Comparison of ENCODE assay signal across 28 mouse cellular contexts in genomic region chr1:131263905-131264304, GRCm38 (mm10). TPM values are rescaled to one million over a fixed set of nuclear protein-coding genes. Genes with fewer than 3 reads are reported as not detected.
A peak's percentile ranks its signal among the peaks of the same experiment; 100 is the strongest.
DNase-seq lines count a peak whose midpoint lies in the region; ATAC-seq and TF ChIP-seq lines count a peak whose summit lies in the region.
"Had no signal": no experiment of that assay in that cellular context is flagged by ENCODE, and none has a peak within 500 bp of the region (broad histone marks: within the 10 kb centered on the region; RNA-seq: fewer than 3 reads in every experiment).

No protein-coding gene starts in this region.

- WGBS in limb, embryonic 15.5 days, result 68% methylated on average over 12 of the region's 12 CpGs
- 79% methylated on average over 12 of the region's 12 CpGs for WGBS in limb, embryonic 10.5 days
- 68% methylated on average over 12 of the region's 12 CpGs for WGBS in stomach, embryonic 14.5 days
- WGBS in stomach, postnatal 0 days, result 69% methylated on average over 12 of the region's 12 CpGs

- ATAC-seq in limb, embryonic 15.5 days (ENCODE audit: insufficient number of reproducible peaks, low FRiP score, low TSS enrichment, low read depth), result 0 out of 2 replicates have a peak, but pooled peaks have one; percentile 9
- peak; percentile 33; the same call in 1 of the 2 replicates for ATAC-seq in stomach, embryonic 14.5 days (ENCODE audit: insufficient number of reproducible peaks, insufficient read depth, low FRiP score, low read depth)
- no peak for ATAC-seq in stomach, postnatal 0 days (ENCODE audit: low FRiP score, low TSS enrichment)
- ATAC-seq: activated CD4-positive, CD25-positive, alpha-beta regulatory T cell, adult 4 months; forebrain, embryonic 16.5 days; hindbrain, postnatal 0 days; Patski had no signal

- no peak for TF ChIP-seq EP300 in stomach, postnatal 0 days (optimal IDR thresholded peaks at IDR 0.05)

- no peak overlapping the region for H3K4me2 ChIP-seq in limb, embryonic 15.5 days
- H3K4me2 ChIP-seq in stomach, embryonic 14.5 days (replicated peaks; ENCODE audit: low read depth, low read length), result no peak overlapping the region
- no peak overlapping the region for H3K4me2 ChIP-seq in stomach, postnatal 0 days (replicated peaks; ENCODE audit: low read depth)
- H3K4me2 ChIP-seq: embryonic facial prominence, embryonic 12.5 days; embryonic facial prominence, embryonic 15.5 days; forebrain, embryonic 12.5 days; heart, embryonic 13.5 days; hindbrain, embryonic 14.5 days had no signal

- TF ChIP-seq CTCF in stomach, postnatal 0 days (IDR thresholded peaks at IDR 0.05; ENCODE audit: low read depth), result no peak

- H3K4me1 ChIP-seq in limb, embryonic 15.5 days, result peaks cover 8% of the 10 kb centered on the region
- H3K4me1 ChIP-seq in limb, embryonic 10.5 days, result peaks cover 8% of the 10 kb centered on the region; the same call in 1 of the 2 replicates
- H3K4me1 ChIP-seq in stomach, embryonic 14.5 days (ENCODE audit: control insufficient read depth, insufficient read depth, low read length), result no peaks in the 10 kb centered on the region
- H3K4me1 ChIP-seq in stomach, postnatal 0 days (replicated peaks; ENCODE audit: control insufficient read depth, insufficient read depth), result no peaks in the 10 kb centered on the region
- H3K4me1 ChIP-seq: embryonic facial prominence, embryonic 12.5 days; embryonic facial prominence, embryonic 15.5 days; heart, embryonic 13.5 days had no signal

- no peak overlapping the region for H3K27ac ChIP-seq in limb, embryonic 15.5 days
- H3K27ac ChIP-seq in limb, embryonic 10.5 days, result no peak overlapping the region
- no peak overlapping the region for H3K27ac ChIP-seq in stomach, embryonic 14.5 days (ENCODE audit: low read length)
- H3K27ac ChIP-seq in stomach, postnatal 0 days (replicated peaks), result no peak overlapping the region
- H3K27ac ChIP-seq: embryonic facial prominence, embryonic 12.5 days; embryonic facial prominence, embryonic 15.5 days; forebrain, embryonic 12.5 days; heart, adult 2 months; heart, embryonic 10.5 days; heart, embryonic 13.5 days; hindbrain, embryonic 14.5 days; hindbrain, postnatal 0 days had no signal

- no peak overlapping the region for H3K4me3 ChIP-seq in limb, embryonic 15.5 days
- no peak overlapping the region for H3K4me3 ChIP-seq in limb, embryonic 10.5 days
- no peak overlapping the region for H3K4me3 ChIP-seq in stomach, embryonic 14.5 days (ENCODE audit: low read depth, low read length)
- no peak overlapping the region for H3K4me3 ChIP-seq in stomach, postnatal 0 days (ENCODE audit: low read depth, low read length)
- H3K4me3 ChIP-seq: embryonic facial prominence, embryonic 12.5 days; embryonic facial prominence, embryonic 15.5 days; forebrain, embryonic 12.5 days; heart, adult 2 months; heart, embryonic 10.5 days; heart, embryonic 13.5 days had no signal

- no peaks in the 10 kb centered on the region for H3K27me3 ChIP-seq in limb, embryonic 15.5 days
- H3K27me3 ChIP-seq in limb, embryonic 10.5 days (ENCODE audit: low read depth, poor library complexity, severe bottlenecking), result peaks cover 29% of the 10 kb centered on the region
- H3K27me3 ChIP-seq in stomach, embryonic 14.5 days (ENCODE audit: control insufficient read depth, insufficient read depth, low read length), result no peaks in the 10 kb centered on the region
- no peaks in the 10 kb centered on the region for H3K27me3 ChIP-seq in stomach, postnatal 0 days (ENCODE audit: control insufficient read depth, insufficient read depth, low read length)
- H3K27me3 ChIP-seq: forebrain, embryonic 12.5 days; Patski had no signal

- DNase-seq in embryo, embryonic 11 days, result peak; percentile 39
- DNase-seq in embryo, embryonic 9.5 days (ENCODE audit: extremely low spot score), result no peak
- no peak for DNase-seq in limb, embryonic 10.5 days (ENCODE audit: low spot score)
- DNase-seq in stomach, postnatal 0 days (ENCODE audit: low spot score), result no peak
- no peak for DNase-seq in thymus, postnatal 14 days
- DNase-seq: adrenal gland, adult 8-10 months; adrenal gland, postnatal 25 days; cerebellum, adult 11-12 months; cerebellum, adult 8-10 months; cerebellum, postnatal 36 days; gastrocnemius, postnatal 10 days; gastrocnemius, postnatal 36 days; heart, adult 2 months; heart, postnatal 14 days; heart, postnatal 4 days had no signal

- no peaks in the 10 kb centered on the region for H3K9me3 ChIP-seq in limb, embryonic 15.5 days
- no peaks in the 10 kb centered on the region for H3K9me3 ChIP-seq in limb, embryonic 10.5 days (replicated peaks)
- H3K9me3 ChIP-seq in stomach, embryonic 14.5 days (ENCODE audit: control insufficient read depth, low read depth, low read length), result no peaks in the 10 kb centered on the region
- H3K9me3 ChIP-seq in stomach, postnatal 0 days (ENCODE audit: control insufficient read depth, low read length), result no peaks in the 10 kb centered on the region
- H3K9me3 ChIP-seq: embryonic facial prominence, embryonic 12.5 days; embryonic facial prominence, embryonic 15.5 days; forebrain, embryonic 12.5 days; G1E; heart, embryonic 10.5 days; heart, embryonic 13.5 days had no signal

- H3K9ac ChIP-seq in limb, embryonic 15.5 days, result no peak overlapping the region
- H3K9ac ChIP-seq in stomach, embryonic 14.5 days (replicated peaks; ENCODE audit: low read depth, low read length), result no peak overlapping the region
- no peak overlapping the region for H3K9ac ChIP-seq in stomach, postnatal 0 days (ENCODE audit: low read length)
- H3K9ac ChIP-seq: embryonic facial prominence, embryonic 12.5 days; embryonic facial prominence, embryonic 15.5 days; forebrain, embryonic 12.5 days; heart, embryonic 13.5 days; hindbrain, embryonic 14.5 days had no signal

- no peaks in the 10 kb centered on the region for H3K36me3 ChIP-seq in limb, embryonic 15.5 days
- no peaks in the 10 kb centered on the region for H3K36me3 ChIP-seq in limb, embryonic 10.5 days
- H3K36me3 ChIP-seq in stomach, embryonic 14.5 days (ENCODE audit: control insufficient read depth, insufficient read depth, low read length), result 0 out of 2 replicates have a peak, but pooled peaks cover 2% of the 10 kb centered on the region
- H3K36me3 ChIP-seq in stomach, postnatal 0 days (ENCODE audit: control insufficient read depth, insufficient read depth, low read length), result no peaks in the 10 kb centered on the region
- H3K36me3 ChIP-seq: embryonic facial prominence, embryonic 12.5 days; embryonic facial prominence, embryonic 15.5 days; forebrain, embryonic 12.5 days; G1E; heart, embryonic 10.5 days; heart, embryonic 13.5 days had no signal

RNA-seq across cellular contexts. Expression of gene Ikbke, which starts 15.5 kb away (rescaled TPM):
- polyA plus RNA-seq in limb, embryonic 15.5 days (2015; fragmentation: Nextera tagmentation; extraction: Ambion mirVana), result 7.1 and 7.3 TPM in 2 replicates
- 1.3 TPM in 2 replicates for polyA plus RNA-seq in limb, embryonic 10.5 days (2016; fragmentation: Nextera tagmentation; extraction: Ambion mirVana)
- polyA plus RNA-seq in stomach, embryonic 14.5 days (2014; fragmentation: Nextera tagmentation; extraction: Ambion mirVana), result 4.5 and 6.1 TPM in 2 replicates
- polyA plus RNA-seq in stomach, postnatal 0 days (2015; fragmentation: Nextera tagmentation; extraction: Ambion mirVana), result 4.5 and 5.7 TPM in 2 replicates

RNA-seq across cellular contexts. Expression of gene Rassf5, which starts 18.8 kb away (rescaled TPM):
- 6.1 and 6.3 TPM in 2 replicates for polyA plus RNA-seq in limb, embryonic 15.5 days (2015; fragmentation: Nextera tagmentation; extraction: Ambion mirVana)
- 1.2 and 1.3 TPM in 2 replicates for polyA plus RNA-seq in limb, embryonic 10.5 days (2016; fragmentation: Nextera tagmentation; extraction: Ambion mirVana)
- 3.6 and 3.8 TPM in 2 replicates for polyA plus RNA-seq in stomach, embryonic 14.5 days (2014; fragmentation: Nextera tagmentation; extraction: Ambion mirVana)
- 7.9 and 8.6 TPM in 2 replicates for polyA plus RNA-seq in stomach, postnatal 0 days (2015; fragmentation: Nextera tagmentation; extraction: Ambion mirVana)
